Mouse (Mus musculus): Measurements from ENCODE around the gene Arhgap15. TPM values are rescaled to one million over a fixed set of nuclear protein-coding genes. Genes with fewer than 3 reads are reported as not detected.

Arhgap15 gene
- total RNA-seq, 2 experiments from 2014 or later: 9.4 to 9.5 TPM

DNA sequence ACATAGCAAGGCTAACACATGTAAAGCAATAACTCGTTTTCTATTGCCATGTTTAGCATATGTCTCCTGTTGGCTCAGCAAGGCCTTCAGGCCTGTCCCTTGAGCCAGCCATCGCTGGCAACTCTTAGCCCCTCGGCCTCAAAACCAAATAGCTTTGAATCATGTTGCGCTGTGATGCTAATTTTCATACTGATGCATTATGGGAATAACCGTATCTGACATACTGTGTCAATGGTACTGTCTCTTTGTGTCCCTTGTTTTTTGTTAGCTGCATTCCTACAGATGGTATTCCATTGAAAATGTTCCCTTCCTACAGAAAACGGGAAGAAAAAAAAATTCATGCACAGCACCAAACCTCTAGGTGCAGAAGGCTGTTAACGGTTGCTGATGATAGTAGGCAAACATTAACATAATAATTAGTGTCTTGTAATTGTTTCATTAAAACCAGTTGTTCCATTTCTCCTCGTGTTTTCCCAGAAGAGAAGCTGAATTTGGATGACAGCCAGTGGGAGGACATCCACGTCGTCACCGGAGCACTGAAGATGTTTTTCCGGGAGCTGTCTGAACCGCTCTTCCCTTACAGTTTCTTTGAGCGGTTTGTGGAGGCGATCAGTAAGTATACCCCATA, 494.1 kb downstream of the Arhgap15 start:
- TF ChIP-seq CTCF (conservative IDR thresholded peaks at IDR 0.05): no peak
- peak overlapping the region; percentile 46 for H3K4me3 ChIP-seq
- no peak for DNase-seq (ENCODE audit: low spot score in 2 of 2)
- H3K27ac ChIP-seq: peak overlapping the region; percentile 90

DNA sequence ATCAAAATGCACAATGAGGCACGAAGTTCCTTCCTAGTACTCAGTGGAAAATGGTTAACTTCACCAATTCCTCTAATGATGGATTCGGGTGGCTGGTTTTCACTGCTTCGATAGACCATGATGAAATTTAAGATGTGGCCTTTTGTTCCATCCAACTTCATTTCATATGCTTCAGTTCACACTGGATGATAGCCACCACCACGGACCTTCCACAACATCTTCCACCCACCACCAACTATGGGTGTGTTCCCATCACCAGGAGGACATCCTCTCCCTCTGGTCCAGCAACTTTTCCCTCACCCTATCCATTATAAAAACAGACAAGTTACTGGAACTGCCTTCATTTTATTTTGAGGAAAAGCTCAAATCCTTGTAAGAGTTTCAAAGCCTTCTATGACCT, 506.7 kb downstream of the Arhgap15 start:
- DNase-seq (ENCODE audit: low spot score in 2 of 2): no peak
- Histone ChIP-seq H3K4me3 (no peak overlapping the region), H3K27ac (no peak overlapping the region)
- no peak for TF ChIP-seq CTCF (conservative IDR thresholded peaks at IDR 0.05)

DNA sequence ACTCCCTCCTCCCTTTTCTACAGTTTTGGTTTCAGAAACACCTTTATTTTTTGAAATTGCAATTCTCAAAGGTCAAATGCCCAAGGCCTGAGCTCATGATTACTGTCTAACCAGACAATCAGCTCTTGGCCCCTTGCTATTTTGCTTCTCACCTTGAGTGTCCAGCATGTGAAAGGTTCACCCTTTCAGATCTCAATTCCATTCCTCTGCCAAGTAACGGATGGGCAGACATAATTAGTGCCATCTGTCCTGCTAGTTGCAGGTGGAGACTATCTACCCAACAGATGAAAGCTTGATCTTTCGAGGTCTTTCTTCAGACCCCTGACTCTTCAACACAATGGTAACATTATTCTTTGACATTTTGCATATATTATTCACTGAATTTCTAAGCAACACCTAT, 509.3 kb downstream of the Arhgap15 start:
- Histone ChIP-seq H3K27ac (no peak overlapping the region), H3K4me3 (no peak overlapping the region)
- TF ChIP-seq CTCF (conservative IDR thresholded peaks at IDR 0.05): no peak
- DNase-seq (ENCODE audit: low spot score in 2 of 2): no peak

DNA sequence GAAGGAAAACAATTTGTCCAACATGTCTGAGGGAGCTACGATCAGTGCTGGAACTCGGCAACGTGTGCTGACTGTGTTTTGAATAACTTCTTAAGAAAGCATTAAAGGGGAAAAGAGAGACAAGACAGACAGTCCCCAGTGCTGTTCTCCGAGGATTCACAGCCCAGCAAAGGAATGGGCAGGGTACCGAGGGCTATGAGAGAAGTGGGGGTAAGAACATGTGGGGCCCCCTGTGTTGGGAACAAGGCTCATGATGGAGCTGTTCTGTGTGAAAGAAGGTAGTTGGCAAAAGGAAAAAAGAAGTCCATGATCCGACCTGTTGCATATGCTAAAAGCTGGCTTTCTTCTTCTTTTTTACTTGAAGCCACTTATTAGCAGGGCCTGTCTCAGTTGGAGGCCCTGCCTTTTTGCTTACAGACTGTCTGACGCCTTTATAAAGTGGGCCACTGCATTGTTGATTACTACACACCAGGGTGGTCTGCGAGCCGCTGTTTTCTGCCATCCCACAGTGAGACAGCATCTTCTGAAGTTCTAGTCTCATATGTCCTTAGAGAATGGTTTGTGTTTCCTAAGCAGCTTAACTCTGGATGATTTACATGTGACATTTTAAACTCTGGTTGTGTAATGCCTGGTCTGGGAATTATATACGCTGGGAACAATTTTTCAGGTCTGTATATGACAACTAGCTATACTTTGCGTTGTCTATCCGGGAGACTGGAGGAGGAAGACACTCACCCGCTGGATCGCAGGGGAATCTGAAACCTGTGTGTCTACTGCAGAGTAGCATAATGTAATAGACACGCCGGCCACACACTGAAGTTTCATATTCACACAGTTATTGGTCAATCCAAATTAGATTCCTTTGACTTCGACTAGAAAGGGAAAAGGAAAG, 523.1 kb downstream of the Arhgap15 start:
- Histone ChIP-seq H3K27ac (no peak overlapping the region), H3K4me3 (no peak overlapping the region; the same call in 1 of the 2 replicates)
- DNase-seq (ENCODE audit: low spot score in 2 of 2): no peak
- TF ChIP-seq CTCF (conservative IDR thresholded peaks at IDR 0.05): no peak

DNA sequence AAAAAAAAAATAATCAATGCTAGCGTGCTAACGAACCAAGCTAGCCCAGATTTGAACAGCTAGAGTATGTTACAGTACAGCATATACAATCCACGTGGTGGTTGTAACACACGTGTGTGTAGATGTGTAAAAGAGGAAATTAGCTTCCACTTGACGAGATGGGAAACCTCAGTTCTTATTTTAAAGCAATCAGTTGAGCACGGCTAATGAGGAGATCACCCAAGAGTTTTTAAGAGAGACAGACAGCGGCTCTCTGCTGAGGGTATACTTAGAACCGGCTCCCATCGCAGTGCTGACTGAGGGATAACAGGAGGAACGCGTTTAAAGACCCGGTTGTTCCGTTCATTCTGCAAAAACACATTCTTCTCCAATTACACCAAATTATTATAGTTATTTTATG, 524.0 kb downstream of the Arhgap15 start:
- TF ChIP-seq CTCF (conservative IDR thresholded peaks at IDR 0.05): no peak
- H3K4me3 ChIP-seq: no peak overlapping the region; the same call in 1 of the 2 replicates
- no peak for DNase-seq (ENCODE audit: low spot score in 2 of 2)
- H3K27ac ChIP-seq: no peak overlapping the region

DNA sequence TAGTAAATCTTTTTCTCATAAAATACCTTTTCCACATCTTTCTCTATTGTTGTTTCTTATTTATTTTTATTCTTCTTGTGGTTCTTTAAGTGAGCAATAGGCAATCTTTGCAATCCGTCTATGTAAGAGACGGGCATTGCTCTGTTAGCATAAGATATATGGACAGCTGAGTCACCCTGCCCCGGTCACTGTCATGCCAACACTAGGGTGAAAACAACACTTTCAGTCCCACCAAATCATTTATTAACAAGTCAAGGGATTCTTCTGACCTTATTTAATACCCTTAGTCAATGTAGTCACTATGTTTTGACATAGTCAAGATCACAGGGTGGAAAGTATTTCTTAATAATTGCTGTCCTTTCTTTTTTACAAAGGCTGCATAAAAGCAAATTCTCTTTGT, 525.8 kb downstream of the Arhgap15 start:
- H3K27ac ChIP-seq: no peak overlapping the region
- H3K4me3 ChIP-seq: no peak overlapping the region
- DNase-seq (ENCODE audit: low spot score in 2 of 2): no peak
- no peak for TF ChIP-seq CTCF (conservative IDR thresholded peaks at IDR 0.05)

DNA sequence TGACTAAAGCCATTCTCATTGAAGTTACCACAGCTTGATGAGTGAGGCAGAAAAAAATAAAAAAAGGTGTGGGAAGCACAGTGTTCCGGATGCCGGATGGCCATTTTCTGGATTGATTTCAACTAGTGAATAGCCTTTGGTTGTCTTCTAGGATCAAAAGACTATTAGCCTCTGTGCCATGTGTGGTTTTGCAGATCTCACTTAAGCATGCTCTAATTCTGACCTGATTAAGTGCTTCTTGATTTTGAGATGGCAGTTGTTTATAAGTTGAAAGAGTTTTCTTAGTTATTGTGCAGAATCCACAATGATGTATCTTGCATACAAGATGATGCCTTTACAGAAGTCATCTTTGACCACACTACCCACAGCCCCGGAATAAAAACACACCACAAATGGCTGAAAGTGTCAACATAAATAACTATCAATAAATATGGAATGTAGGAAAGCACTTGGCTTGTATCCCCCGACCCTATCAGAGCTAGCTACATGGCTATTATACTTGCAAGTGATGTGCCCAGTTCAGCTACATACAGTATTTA, 537.6 kb downstream of the Arhgap15 start:
- Histone ChIP-seq H3K27ac (no peak overlapping the region), H3K4me3 (no peak overlapping the region)
- TF ChIP-seq CTCF (conservative IDR thresholded peaks at IDR 0.05): no peak
- DNase-seq (ENCODE audit: low spot score in 2 of 2): no peak

DNA sequence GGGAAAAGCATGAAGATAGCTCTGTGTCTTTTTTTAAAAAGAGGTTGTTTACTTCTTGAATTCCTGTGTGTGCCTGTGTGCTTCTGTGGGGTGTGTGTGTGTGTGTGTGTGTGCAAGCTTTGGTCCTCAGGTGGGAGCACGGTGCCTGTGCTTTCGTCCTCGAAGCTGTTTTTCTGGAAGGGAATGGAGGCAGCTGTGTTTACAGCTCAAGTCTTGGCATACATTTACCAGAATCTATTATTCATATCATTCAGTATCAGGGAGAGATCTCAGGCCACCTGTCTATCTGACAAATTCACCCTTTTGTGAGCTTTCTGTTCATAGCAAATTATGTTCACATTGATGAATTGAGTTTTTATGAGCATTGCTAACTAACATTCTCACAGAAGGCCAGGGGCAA, 550.5 kb downstream of the Arhgap15 start:
- TF ChIP-seq CTCF (conservative IDR thresholded peaks at IDR 0.05): no peak
- no peak for DNase-seq (ENCODE audit: low spot score in 2 of 2)
- Histone ChIP-seq H3K27ac (peak overlapping the region; percentile 63), H3K4me3 (no peak overlapping the region)

DNA sequence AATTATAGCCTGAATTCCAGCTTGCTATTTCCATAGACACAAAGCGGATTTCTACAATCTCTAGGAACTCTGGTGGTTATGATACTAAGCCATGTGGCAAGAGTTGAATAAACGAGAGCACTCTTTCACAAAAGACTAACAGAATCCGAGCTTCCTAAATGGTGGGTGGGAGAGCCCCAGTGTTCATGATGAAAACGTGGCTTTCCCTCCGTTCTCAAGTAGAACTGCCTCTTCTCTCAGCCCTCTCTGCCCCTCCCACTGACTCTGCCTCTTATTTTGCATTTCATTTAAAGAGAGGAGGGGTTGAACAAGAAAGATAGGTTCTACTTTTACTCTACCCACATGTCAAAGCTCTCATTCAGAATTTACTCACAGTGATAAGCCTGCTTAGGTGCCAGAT, 551.3 kb downstream of the Arhgap15 start:
- DNase-seq (ENCODE audit: low spot score in 2 of 2): no peak
- Histone ChIP-seq H3K4me3 (no peak overlapping the region), H3K27ac (peak overlapping the region; percentile 63)
- no peak for TF ChIP-seq CTCF (conservative IDR thresholded peaks at IDR 0.05)

DNA sequence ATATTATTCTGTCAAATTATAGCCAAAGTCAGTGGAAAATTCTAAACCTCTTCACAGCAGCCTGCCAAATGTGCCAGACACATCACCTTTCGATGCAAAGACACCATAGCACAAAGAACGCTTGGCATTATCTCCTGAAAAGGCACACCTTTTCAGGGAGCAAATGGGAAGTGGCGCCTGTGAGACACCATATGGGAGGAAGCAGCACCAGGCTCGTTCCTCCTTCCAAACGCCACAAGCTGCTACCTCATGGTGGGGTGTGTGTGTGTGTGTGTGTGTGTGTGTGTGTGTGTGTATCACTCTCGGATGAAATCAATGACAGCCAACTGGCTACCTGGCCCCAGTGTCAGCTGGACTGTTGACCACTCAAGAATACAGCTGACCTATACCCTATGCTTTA, 551.8 kb downstream of the Arhgap15 start:
- TF ChIP-seq CTCF (conservative IDR thresholded peaks at IDR 0.05): no peak
- DNase-seq (ENCODE audit: low spot score in 2 of 2): no peak
- H3K4me3 ChIP-seq: no peak overlapping the region
- H3K27ac ChIP-seq: no peak overlapping the region; the same call in 1 of the 2 replicates

DNA sequence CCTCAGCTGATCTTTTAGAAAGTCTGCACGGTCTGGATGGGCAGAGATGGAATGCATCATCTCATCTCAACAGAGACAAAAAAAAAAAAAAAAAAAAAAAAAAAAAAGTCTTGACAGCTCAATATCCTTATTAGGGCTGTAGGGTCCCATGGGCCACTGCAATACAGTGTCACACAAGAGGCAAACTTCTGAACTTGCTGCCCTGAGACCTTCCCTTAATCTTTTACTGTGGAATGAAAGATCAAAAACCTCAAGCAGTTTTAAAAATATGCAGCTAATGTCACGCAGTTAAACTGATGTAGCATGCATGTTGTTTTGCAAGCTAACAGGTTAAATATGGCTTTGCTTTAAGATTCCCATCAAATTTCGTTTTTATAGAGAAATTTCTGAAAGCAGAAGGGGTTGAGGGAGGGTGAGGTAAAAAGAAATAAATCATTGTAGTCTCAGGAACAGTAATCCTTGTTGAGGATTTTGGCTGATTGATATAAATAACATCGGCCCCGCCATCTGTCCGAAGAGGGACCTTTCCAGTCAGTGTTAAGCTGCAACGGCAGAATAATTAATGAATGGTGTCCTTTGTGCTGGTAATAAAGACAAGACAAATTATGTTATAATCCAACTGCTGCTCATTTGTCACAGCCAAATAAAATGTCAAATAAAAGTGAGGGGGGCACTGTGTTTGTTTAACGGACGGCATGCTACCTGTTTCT, 555.8 kb downstream of the Arhgap15 start:
- peak overlapping the region; percentile 80 for H3K27ac ChIP-seq
- no peak for DNase-seq (ENCODE audit: low spot score in 2 of 2)
- 0 out of 2 replicates have a peak overlapping the region, but pooled peaks have one; percentile 18 for H3K4me3 ChIP-seq
- TF ChIP-seq CTCF (conservative IDR thresholded peaks at IDR 0.05): no peak

DNA sequence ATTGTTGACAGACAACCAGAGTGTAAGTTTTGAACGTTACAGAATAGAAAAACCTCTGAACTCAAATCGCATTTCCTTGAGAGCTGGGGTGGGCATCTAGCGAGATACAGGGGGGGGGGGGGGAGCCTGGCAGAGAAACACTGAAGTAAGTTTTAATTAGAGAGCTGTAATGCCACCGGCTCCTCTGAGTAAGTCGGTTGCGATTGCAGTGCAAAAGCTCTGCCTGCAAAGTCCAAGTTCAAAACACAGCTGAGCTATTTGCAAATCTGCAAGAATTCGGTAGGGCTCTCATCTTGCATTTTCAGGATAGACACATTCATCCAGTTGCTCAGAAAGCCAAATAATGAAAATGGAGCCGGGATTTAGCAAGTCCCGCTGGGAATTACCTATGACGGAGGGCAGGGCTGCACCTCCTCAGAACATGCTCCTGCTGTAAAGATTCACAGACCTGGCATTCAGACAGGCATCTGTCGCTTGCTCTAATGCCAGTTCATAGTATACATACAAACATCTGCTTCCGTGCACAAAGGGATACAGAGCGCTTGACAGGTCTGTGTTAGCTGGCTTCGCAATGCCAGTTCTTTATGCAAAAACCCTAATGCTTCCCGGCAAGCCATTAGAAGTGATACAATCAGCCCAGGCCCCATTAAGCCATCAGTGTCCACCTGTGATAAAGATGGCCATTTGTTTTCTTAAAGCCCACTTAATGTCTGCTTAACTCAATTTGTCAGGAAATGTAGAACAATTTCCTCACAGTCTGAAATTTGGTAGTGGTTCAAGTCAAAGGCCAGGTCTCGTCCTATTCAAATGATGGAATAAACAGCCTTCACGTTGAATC, 556.6 kb downstream of the Arhgap15 start:
- H3K27ac ChIP-seq: peak overlapping the region; percentile 80
- no peak for TF ChIP-seq CTCF (conservative IDR thresholded peaks at IDR 0.05)
- no peak for DNase-seq (ENCODE audit: low spot score in 2 of 2)
- peak overlapping the region; percentile 38; the same call in 1 of the 2 replicates for H3K4me3 ChIP-seq
